Comparison of ENCODE assay signal across 9 mouse cellular contexts in the genomic region with DNA sequence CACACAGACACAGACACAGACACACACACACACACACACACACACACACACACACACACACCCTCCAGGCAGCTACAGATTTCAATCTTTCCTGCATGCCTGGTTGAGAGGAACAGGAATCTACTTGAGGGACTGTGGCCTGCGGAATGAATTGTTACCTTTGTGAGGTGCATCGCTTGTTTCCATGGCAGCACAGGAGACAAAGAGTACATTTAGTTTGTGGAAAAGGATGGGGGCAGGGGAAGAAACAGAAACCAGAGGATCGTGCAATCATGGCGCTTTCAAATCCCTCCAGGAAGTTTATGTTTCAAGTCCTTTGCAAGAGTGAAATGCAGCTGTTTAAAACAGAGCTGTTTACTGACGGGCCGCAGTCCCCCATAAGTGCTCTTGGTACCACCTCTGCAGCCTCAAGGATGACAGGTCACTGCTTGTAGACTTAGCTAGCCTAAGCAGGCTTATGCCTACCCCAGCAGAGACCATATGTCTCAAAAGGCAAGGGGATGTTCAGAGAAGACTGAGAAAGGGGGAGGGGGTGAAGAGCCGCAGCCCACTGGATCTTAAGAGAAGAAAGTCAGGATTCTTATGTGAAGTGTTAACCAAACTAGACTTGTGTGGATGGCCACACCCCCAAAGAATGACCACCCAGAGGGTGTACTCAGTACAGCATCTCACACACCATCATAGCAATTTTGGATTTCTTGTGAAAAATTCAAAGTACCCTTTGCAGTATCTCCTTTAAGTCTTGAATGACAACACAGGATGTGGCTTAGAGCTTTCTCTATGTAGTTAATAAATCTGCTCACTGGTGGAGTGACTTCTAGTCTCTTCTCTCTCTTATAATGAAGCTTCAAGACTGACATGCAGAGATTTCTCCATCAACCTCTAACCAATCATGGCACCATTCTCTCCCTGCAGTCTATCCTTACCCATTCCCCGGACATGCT.
DNase-seq lines count a peak whose midpoint lies in the region; ATAC-seq lines count a peak whose summit lies in the region.
"Had no signal": no experiment of that assay in that cellular context is flagged by ENCODE, and none has a peak within 500 bp of the region (broad histone marks: within the 10 kb centered on the region; RNA-seq: fewer than 3 reads in every experiment).

No protein-coding gene starts in this region.

- no peaks in the 10 kb centered on the region for H3K27me3 ChIP-seq in embryonic facial prominence, embryonic 11.5 days (ENCODE audit: control insufficient read depth, insufficient read depth, low read length)
- no peaks in the 10 kb centered on the region for H3K27me3 ChIP-seq in midbrain, embryonic 14.5 days (ENCODE audit: control insufficient read depth, insufficient read depth, low read length)

- H3K4me1 ChIP-seq in embryonic facial prominence, embryonic 11.5 days (ENCODE audit: control insufficient read depth, insufficient read depth, low read length) = no peaks in the 10 kb centered on the region
- H3K4me1 ChIP-seq in midbrain, embryonic 14.5 days (ENCODE audit: control insufficient read depth, insufficient read depth, low read length) = peaks cover 8% of the 10 kb centered on the region

- 0 out of 2 replicates have a peak overlapping the region, but pooled peaks have one; percentile 28 for H3K9ac ChIP-seq in embryonic facial prominence, embryonic 11.5 days (replicated peaks; ENCODE audit: low read length)
- no peak overlapping the region for H3K9ac ChIP-seq in midbrain, embryonic 14.5 days (replicated peaks; ENCODE audit: low read length)

- DNase-seq in R1 (ENCODE audit: low read depth, low spot score) = peak; percentile 71
- DNase-seq in embryonic facial prominence, embryonic 11.5 days (ENCODE audit: low spot score) = peak; percentile 77
- DNase-seq in hindlimb bud, embryonic 11.5 days (ENCODE audit: extremely low spot score, low read depth, low spot score) = peak; percentile 26
- DNase-seq in midbrain, embryonic 14.5 days = peak; percentile 71
- DNase-seq in left cerebral cortex, adult 18-20 months (ENCODE audit: low spot score in 2 of 2) = no peak
- no peak for DNase-seq in thymus, postnatal 0 days (ENCODE audit: low spot score)
- no peak for DNase-seq in heart, postnatal 14 days
- DNase-seq: kidney, adult 2 months had no signal

- H3K9me3 ChIP-seq in embryonic facial prominence, embryonic 11.5 days (replicated peaks; ENCODE audit: control insufficient read depth, low read length) = no peaks in the 10 kb centered on the region
- no peaks in the 10 kb centered on the region for H3K9me3 ChIP-seq in midbrain, embryonic 14.5 days (ENCODE audit: control insufficient read depth, low read length)

- ATAC-seq in embryonic facial prominence, embryonic 11.5 days (replicated peaks; ENCODE audit: insufficient number of reproducible peaks, low FRiP score, low TSS enrichment, low read depth) = peak; percentile 81
- ATAC-seq in midbrain, embryonic 14.5 days (ENCODE audit: low FRiP score, low TSS enrichment) = no peak; the same call in 1 of the 2 replicates
- ATAC-seq in cerebellum, adult (ENCODE audit: insufficient number of reproducible peaks, low FRiP score, low TSS enrichment) = no peak

- no peak overlapping the region for H3K4me2 ChIP-seq in embryonic facial prominence, embryonic 11.5 days (ENCODE audit: low read depth, low read length)
- H3K4me2 ChIP-seq in midbrain, embryonic 14.5 days (ENCODE audit: low read length) = no peak overlapping the region

- WGBS in embryonic facial prominence, embryonic 11.5 days = 28% methylated on average over 8 of the region's 8 CpGs
- WGBS in midbrain, embryonic 14.5 days = 44% methylated on average over 8 of the region's 8 CpGs

- no peak overlapping the region for H3K4me3 ChIP-seq in embryonic facial prominence, embryonic 11.5 days (ENCODE audit: low read depth, low read length)
- H3K4me3 ChIP-seq in midbrain, embryonic 14.5 days (replicated peaks; ENCODE audit: low read depth, low read length) = no peak overlapping the region

- intact Hi-C loops in heart, postnatal 14 days (cut with DNase I) = no loop called here

- H3K36me3 ChIP-seq in embryonic facial prominence, embryonic 11.5 days (replicated peaks; ENCODE audit: control insufficient read depth, insufficient read depth, low read depth, low read length) = no peaks in the 10 kb centered on the region
- no peaks in the 10 kb centered on the region for H3K36me3 ChIP-seq in midbrain, embryonic 14.5 days (ENCODE audit: control insufficient read depth, insufficient read depth, low read length)

- H3K27ac ChIP-seq in embryonic facial prominence, embryonic 11.5 days (replicated peaks; ENCODE audit: low read depth, low read length) = peak overlapping the region; percentile 65
- H3K27ac ChIP-seq in midbrain, embryonic 14.5 days (replicated peaks; ENCODE audit: low read depth, low read length) = peak overlapping the region; percentile 67

Comparison
In these comparisons a context has a peak if more than half of its experiments do, and no peak if none do; other contexts are left out.
1. DNase-seq: peak in R1 (single experiment), embryonic facial prominence, embryonic 11.5 days (single experiment), hindlimb bud, embryonic 11.5 days (single experiment) and midbrain, embryonic 14.5 days (single experiment); none in left cerebral cortex, adult 18-20 months (0 of 2), thymus, postnatal 0 days (single experiment) and heart, postnatal 14 days (0 of 2).